Mouse (Mus musculus): ENCODE data around the gene Asic4.

DNA sequence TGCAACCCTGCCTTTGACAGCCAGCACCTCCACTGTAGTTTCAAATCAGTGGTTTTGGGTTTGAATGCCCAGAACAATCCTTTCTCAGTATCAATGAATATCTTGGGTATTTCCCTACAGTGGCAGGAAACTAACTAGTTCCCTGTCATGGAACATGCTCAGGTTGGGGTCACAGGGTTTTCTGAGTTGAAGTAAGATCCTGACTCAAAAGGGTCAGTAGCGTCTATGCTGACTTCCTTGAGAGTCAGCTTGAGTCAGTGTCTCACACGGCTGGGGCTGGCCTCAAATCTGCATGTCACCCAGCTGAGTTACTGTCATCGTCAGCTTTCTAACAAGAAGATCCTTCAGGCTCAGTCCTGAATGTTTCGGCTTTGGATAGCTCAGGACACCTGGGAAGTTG is 48.7 kb downstream of the Asic4 start:
- TF ChIP-seq GATA1 (IDR thresholded peaks at IDR 0.05; ENCODE audit: borderline replicate concordance, low read length) (no peak), FLI1 (IDR thresholded peaks at IDR 0.05; ENCODE audit: low read length) (no peak)

All from megakaryocyte, embryonic 14.5 days (primary cell).